Mouse (Mus musculus): ENCODE measurements around the gene Ptcd1.
"Not testable (repeated sequence)": the region's sequence is repeated elsewhere in the genome, so short reads cannot be mapped to it uniquely, and the experiment has no call there.

Gene Ptcd1

GRCm38 (mm10) chr5:145166536-145167305, at the start of gene Ptcd1, which contains the start of gene Cpsf4:
Ptcd1 (minus strand) TSS chr5:145167108.
Cpsf4 (plus strand) TSS chr5:145167213.
- peak; percentile 98 for DNase-seq (ENCODE audit: extremely low spot score)

- DNase-seq (ENCODE audit: extremely low spot score) = no peak
Observed at GRCm38 (mm10) chr5:145214679-145215078, 47.8 kb upstream of the Ptcd1 start.

- no peak for DNase-seq (ENCODE audit: extremely low spot score)
Observed at GRCm38 (mm10) chr5:145213505-145213904, 46.6 kb upstream of the Ptcd1 start.

DNA sequence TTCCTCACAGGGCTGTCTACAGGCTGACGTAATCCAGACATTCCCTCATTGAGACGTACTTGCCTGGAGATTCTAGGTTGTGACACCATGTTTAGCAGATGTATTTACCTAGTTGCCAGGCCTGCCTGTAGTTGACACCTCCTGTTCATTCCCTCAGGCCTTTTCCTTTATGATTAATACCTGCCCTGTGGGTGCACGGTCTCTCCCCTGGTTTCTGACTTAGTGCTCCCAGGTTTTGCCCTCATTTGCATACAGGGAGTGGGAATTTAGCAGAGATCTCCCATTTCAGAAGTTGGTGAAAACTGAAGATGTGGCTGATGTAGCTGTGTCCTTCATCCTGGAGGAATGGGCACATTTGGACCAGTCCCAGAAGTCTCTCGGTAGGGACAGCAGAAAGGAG, 45.3 kb upstream of the Ptcd1 start:
- DNase-seq (ENCODE audit: extremely low spot score) = no peak

GRCm38 (mm10) chr5:145211340-145211739, 44.4 kb upstream of the Ptcd1 start:
- DNase-seq (ENCODE audit: extremely low spot score) = no peak

GRCm38 (mm10) chr5:145208391-145208790, 41.5 kb upstream of the Ptcd1 start:
- DNase-seq (ENCODE audit: extremely low spot score) = not testable (repeated sequence)

DNA sequence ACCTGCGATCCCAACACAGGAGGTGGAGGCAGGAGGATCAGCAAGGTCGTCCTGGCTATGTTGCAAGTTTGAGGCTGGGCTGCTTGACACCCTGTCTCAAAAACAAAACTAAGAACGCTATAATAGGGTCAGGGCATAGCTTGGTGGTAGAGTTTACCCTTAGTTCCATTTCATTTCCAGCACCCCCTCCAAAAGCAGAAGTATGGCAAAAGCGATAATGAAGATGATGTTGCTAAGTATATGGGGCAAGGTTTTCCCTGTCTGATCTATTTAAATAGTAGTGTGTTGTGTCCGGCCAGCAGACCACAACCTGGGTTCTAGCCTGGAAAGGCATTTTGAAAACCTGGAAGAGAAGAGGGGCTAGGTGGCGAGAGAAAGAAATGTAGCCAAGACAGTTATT, 41.0 kb upstream of the Ptcd1 start:
- DNase-seq (ENCODE audit: extremely low spot score) = no peak

DNA sequence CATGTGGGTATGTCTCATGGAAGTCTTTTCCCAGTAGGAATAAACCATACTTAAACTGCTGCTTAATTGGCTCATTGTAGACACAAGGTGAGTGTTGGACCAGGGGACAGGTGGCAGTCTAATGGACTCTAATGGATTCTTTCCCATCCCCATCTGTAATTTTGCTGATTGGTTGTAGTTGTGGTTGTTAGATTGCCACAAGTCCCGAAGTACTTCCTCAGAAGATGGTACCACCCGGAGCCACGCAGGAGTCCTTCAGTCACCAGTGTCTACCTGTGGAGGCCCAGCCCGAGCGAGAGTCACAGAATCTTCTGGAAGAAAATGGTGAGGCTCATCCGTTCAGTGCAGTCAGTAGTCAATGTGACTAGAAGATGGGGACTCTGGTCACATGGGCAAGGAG, 40.5 kb upstream of the Ptcd1 start:
- DNase-seq (ENCODE audit: extremely low spot score) = no peak

DNA sequence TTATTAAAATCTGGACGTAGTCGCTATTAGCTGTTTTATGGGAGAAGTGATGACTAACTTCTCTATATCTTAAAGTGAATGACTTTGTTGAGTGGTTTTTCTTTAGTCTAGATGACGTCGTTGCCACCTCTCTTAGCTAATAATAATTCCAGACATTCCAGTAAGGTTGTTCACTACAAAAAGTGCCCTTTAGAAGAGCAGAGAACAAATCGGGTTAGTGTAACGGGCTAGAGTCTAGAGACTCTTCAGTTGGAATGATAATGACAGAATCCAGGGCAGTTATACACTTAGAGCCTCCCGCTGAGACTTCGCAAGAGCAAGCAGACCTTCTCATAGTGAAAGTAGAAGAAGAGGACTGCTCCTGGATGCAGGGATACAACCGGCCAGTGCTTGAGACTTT, 38.1 kb upstream of the Ptcd1 start:
- DNase-seq (ENCODE audit: extremely low spot score) = no peak

DNA sequence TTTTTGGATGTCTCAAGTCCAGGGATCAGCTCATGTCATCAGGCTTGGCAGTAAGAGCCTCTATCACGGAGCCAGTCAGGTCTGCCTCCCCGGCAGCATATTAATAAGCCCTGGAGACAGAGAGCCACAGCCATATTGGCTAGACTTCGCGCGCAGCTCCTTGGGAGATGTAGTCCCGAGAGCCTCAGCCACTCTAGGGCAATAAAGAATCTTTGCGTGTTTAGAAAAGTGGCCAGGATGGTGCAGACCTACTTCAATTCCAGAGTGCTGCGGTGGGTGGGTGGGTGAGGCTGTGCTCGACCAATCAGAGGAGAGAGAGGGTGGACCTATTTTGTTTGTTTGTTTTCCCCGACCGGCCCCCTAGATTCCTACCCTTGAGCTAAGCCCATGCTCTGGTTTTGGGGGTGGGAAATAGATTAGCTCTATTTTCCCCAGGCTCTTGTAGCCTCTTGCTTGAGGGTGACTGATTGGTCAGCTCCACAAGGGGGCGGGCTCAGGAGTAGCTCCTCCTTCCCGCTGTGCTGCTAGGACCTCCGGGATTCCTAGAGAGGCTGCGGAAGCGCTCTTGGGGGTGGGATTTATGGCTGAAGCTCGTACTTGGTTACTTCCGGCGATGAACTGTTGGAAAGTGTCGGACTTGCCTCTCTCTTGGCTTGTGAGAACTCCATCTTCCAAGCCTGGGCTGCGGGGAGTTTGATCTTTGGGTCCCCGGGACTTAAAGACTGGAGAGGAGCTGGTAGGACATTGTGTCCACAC, 37.2 kb upstream of the Ptcd1 start, which contains the start of gene Zkscan5:
Gene Zkscan5, plus strand, starts transcription at position 627 of the 756 bp plus-strand sequence.
- peak; percentile 96 for DNase-seq (ENCODE audit: extremely low spot score)

- DNase-seq (ENCODE audit: extremely low spot score) = no peak
Observed at GRCm38 (mm10) chr5:145202446-145202845, 35.5 kb upstream of the Ptcd1 start.

GRCm38 (mm10) chr5:145201321-145201991, 34.5 kb upstream of the Ptcd1 start, which contains the start of gene Zkscan14:
Zkscan14 (minus strand) TSS chr5:145201868.
- peak; percentile 80 for DNase-seq (ENCODE audit: extremely low spot score)

GRCm38 (mm10) chr5:145200387-145200786, 33.5 kb upstream of the Ptcd1 start:
- DNase-seq (ENCODE audit: extremely low spot score) = no peak

- DNase-seq (ENCODE audit: extremely low spot score) = no peak
Observed at GRCm38 (mm10) chr5:145191962-145192361, 25.1 kb upstream of the Ptcd1 start, which contains the start of gene Atp5j2. Atp5j2 (minus strand) TSS chr5:145192062.

DNA sequence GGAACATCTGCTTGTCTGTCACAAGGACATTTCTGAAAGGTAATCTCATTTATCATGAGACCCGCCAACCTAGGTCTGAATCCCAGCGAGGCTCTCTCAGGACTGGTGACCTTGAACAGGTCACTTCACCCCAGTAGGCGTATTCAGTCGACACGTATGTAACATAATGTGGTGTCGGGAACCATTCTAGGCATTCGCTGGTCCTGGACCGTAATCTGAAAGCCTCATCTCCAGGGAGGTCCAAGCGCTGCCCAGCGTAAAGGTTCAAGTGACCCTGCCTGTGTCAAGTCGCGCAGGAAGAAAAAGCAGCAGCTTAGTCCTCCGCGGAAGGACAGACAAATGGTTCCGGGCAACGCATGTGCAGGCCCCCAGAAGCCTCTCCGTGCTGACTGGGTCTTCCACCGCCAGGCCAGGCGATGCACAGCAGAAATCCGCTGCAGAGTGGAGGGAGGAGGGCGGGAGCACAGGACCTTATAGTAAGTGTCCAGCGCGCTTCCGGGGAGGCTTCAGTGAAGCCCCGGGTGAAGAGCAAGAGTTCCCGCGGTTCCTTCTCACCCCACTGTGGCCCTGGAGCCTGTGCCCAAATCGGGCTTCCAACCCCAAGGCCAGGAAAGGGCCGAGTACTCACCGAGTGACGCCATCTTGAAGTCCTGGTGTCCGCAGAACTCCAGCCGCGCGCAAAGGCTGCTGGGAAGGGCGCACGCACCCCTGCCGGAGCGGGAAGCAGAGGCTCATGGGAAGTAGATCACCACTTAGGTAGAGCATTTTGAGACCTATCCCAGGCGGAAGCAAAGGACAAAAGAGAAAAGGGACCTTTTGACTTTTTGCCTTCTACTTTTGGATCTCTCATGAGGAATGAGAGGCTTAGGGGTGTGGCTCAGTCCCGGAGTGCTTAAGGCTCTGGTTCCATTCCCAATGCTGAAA, 24.2 kb upstream of the Ptcd1 start:
- DNase-seq (ENCODE audit: extremely low spot score) = peak; percentile 89

DNA sequence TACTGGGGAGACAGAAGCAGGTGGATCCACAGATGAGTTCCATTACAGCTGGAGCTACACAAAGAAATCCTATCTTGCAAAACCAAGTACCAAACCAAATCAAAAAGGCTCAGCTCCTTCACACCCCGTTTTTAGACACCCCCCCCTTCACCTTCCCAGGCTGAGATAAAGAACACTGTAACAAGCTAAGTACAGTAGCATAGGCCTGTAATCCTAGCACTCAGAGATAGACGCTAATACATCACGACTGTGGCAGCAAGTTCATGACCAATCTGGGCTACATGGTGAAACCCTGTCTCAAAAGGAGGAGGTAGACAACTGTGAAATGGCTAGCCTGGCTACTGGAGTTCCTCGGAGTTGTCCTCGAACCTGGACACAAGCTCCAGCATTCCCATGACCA, 23.5 kb upstream of the Ptcd1 start:
- DNase-seq (ENCODE audit: extremely low spot score) = no peak

DNA sequence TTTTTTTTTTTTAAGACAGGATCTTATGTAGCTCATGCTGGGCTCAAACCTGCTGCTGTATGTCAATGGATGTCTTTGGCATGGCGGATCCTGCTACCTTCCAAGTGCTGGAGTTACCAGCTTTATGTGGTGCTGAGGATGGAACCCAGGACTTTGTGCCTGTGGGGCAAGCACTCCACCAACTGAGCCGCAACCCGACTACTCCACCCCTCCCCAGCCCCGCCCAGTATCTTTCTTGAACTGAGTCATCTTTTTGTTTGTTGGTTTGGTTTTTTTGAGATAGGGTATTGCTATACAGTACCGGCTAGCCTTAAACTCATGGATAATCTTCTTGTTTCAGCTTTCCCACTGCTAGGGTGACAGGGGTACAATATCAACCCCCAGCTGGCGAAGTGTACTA, 22.5 kb upstream of the Ptcd1 start:
- DNase-seq (ENCODE audit: extremely low spot score) = no peak

- no peak for DNase-seq (ENCODE audit: extremely low spot score)
Observed at GRCm38 (mm10) chr5:145185244-145185643, 18.3 kb upstream of the Ptcd1 start.

- no peak for DNase-seq (ENCODE audit: extremely low spot score)
Observed at GRCm38 (mm10) chr5:145178461-145178980, 11.6 kb upstream of the Ptcd1 start.

DNA sequence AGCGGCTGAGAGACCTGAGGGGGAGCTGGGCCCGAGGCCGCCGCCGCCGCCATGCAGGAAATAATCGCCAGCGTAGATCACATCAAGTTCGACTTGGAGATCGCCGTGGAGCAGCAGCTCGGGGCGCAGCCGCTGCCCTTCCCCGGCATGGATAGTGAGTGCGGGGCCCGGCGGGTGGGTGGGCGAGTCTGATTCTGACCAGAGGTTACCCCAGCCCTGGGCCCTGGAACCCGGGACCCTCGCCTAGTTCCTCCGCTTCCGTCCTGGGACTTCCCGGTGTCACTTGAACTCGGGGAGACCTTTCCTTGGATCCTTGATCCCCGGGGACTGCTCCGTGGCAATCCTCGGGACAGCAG, 376 bp upstream of the Ptcd1 start:
- DNase-seq (ENCODE audit: extremely low spot score) = no peak

GRCm38 (mm10) chr5:145165184-145165583, 1.7 kb downstream of the Ptcd1 start:
- DNase-seq (ENCODE audit: extremely low spot score) = no peak
